Mouse (Mus musculus): ENCODE data around the gene Fancc.

DNA sequence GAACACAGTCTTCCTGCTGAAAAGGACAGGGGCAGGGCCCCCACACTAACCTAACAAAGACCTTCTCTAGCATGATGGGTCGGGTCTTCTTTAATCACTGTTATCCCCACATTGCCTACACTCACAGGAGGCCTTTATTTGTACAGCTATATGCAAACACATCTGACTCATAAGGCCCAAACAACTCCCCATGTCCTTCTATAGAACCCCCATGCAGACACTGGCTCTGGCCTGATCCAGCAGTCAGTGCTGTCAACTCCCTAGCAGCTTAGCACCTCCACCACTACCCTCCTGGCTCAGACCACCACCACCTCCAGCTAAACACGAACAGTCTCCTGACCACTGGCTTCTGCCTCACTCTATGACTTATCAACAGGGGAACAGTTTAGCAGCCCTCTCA is 149.4 kb downstream of the Fancc start:
- TF ChIP-seq CTCF (IDR thresholded peaks at IDR 0.05; ENCODE audit: low read depth), result no peak
- TF ChIP-seq EP300 (IDR thresholded peaks at IDR 0.05; ENCODE audit: low read depth), result no peak
